Mouse (Mus musculus) left cerebral cortex, adult 9 months (tissue): Measurements from ENCODE around the gene AI464131.

Experiments
- DNase-seq, 2 experiments: peaks; one replicate each; pipeline ENCODE4 v3.0.0; 2022; ENCODE audit warnings: low spot score in 2 of 2

Gene AI464131

GRCm38 (mm10) chr4:41502986-41503412, at the start of gene AI464131:
TSS of gene AI464131 (minus strand) at chr4:41503076.
- DNase-seq = peak; percentile 85 to 95

DNA sequence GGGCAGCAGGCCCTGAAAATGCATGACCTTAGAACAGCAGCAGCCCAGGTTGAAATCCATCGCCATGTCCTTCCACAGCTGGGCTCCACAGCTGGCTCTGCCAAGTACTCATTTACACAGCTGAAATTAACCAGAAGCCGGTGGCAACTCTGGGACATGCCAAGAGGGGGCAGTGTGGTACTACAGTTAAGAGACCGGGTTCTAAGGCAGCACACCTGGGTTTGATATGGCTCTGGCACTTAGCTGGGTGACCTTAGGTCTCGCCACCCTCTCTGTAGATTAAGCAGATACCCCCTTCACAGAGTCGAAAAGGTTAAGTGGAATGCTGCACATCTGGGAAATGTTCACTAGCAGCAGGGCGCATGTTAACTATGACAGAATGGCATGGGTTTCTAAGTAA, 49.7 kb upstream of the AI464131 start:
- DNase-seq = peak in 1 of 2 experiments; percentile 83

- no peak for DNase-seq
Measured at GRCm38 (mm10) chr4:41547086-41547485, 44.2 kb upstream of the AI464131 start.

- DNase-seq = no peak
Measured at GRCm38 (mm10) chr4:41545985-41546384, 43.1 kb upstream of the AI464131 start.

DNA sequence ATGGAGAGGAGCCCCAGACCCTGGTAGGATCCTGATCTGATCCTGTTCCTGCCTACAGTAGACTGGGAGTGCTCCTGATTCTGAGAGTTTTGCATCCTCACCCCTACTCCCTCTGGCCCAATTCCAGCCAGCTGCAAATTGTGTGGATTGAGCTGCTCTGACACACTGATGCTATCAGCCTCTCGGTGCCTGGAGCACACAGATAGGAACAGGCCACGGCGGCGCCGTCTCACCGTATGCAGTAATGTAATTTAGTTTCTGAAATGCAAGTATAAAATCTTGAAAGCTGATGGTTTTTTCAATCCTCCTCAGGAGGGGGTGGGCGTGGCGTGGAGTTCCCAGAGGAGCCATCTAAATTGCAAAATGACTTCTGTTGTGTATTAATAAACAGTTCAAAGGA, 39.3 kb upstream of the AI464131 start:
- DNase-seq = no peak

DNA sequence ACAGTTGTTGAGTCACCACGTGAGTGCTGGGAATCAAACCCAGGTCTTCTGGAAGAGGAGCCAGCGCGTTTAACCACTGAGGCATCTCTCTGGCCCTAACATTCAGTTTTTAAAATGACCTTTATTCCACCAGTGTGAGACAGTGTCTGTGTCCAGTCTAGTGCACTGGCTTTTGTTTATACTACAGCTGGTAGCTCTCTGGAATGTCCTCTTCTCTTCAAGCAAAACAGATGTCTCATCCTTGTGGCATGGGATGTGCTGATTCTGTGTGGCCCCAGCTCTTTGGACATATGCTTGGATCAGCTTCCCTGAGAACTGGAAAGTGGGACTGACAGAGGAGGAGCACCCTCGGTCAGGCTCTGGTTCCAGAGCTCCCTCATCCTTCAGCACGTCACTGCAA, 32.0 kb upstream of the AI464131 start:
- no peak for DNase-seq

DNA sequence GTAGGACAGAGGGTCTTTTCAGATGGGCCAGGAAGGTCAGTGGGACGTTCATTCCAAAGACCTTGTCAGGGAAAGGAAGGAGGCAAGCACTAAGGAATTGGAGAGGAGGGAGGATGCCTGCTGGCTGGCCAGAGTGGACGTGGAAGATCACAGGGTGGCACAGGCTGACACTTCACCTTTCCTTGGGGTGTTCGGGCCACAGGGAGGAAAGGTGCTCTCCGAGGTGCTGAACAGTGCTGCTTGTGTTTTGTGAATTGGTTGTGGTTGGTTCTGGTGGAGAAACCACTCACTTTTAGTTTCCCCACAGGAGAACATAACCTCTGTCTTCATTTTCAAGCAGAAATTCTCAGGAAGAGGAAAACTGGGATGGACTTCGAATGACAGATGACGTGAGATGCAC, 29.5 kb upstream of the AI464131 start:
- no peak for DNase-seq

DNA sequence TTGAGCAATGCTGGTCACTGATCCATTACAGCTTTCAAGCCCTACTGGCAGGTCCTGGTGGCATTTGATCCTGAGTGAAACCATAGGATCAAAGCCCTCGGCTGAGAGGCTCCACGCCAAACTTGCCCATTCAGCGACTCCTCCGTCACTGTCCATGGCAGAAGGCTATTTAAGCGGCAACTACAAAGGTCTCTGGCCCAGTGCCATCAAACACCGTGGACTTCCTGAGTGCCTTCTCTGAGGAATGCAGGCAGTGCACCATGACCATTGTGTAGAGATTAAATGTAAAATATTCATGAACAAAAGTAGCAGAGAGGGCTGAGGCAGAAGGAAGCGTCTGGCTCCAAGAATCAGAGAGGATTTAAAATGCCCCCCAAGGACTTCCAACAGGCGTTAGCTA, 25.1 kb upstream of the AI464131 start:
- DNase-seq = no peak

GRCm38 (mm10) chr4:41527076-41527475, 24.2 kb upstream of the AI464131 start:
- DNase-seq = no peak

GRCm38 (mm10) chr4:41526553-41526952, 23.7 kb upstream of the AI464131 start:
- DNase-seq = no peak

- no peak for DNase-seq
Measured at GRCm38 (mm10) chr4:41524829-41525228, 22.0 kb upstream of the AI464131 start.

DNA sequence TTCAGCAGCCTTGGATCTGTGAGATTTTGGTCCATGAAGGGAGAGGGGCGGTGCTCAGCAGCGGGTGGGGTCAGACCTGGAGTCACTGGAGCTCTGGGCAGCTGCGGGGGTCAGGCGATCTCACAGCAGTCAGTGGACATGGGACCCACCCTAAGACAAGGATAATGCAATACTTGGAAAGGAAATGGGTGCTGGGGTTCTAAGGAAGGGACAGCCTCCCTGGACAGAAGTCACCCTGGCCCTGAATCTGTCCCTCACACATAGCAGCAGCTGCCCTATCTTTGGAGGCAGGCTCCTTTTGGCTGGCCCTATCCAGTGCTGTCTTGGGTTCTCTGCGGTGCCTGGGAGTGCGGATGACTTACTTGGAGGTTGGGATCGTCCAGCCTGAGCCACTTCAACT, 21.0 kb upstream of the AI464131 start:
- no peak for DNase-seq

GRCm38 (mm10) chr4:41522788-41523187, 19.9 kb upstream of the AI464131 start:
- peak; percentile 53 to 81 for DNase-seq

- DNase-seq = no peak
Measured at GRCm38 (mm10) chr4:41522136-41522535, 19.3 kb upstream of the AI464131 start.

- no peak for DNase-seq
Measured at GRCm38 (mm10) chr4:41520641-41521040, 17.8 kb upstream of the AI464131 start.

GRCm38 (mm10) chr4:41519195-41519594, 16.3 kb upstream of the AI464131 start:
- DNase-seq = no peak

GRCm38 (mm10) chr4:41518349-41518748, 15.5 kb upstream of the AI464131 start:
- DNase-seq = no peak

DNA sequence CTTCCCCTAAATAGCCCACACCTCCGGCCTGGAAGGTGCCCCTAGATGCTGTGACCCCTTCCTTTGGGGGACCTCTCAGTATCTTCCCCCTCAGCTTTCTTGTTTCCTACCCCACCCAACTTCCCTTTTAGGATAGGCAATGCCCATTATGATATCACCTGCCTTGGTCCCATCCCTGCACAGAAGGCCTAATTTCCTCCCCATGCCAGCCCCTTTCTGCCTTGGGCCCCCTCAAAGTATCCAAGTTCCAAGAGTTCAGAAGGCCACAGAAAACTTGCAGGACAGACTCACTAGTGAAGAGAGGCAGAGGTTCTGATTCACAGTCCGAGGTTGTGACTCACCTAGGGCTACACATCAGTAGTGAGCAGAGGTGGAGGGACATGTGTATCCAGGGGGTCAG, 14.4 kb upstream of the AI464131 start, which contains the start of gene 1110017D15Rik:
1110017D15Rik (minus strand) TSS at position 101 of the 400 bp plus-strand sequence.
- no peak for DNase-seq

GRCm38 (mm10) chr4:41513714-41514113, 10.8 kb upstream of the AI464131 start:
- no peak for DNase-seq

DNA sequence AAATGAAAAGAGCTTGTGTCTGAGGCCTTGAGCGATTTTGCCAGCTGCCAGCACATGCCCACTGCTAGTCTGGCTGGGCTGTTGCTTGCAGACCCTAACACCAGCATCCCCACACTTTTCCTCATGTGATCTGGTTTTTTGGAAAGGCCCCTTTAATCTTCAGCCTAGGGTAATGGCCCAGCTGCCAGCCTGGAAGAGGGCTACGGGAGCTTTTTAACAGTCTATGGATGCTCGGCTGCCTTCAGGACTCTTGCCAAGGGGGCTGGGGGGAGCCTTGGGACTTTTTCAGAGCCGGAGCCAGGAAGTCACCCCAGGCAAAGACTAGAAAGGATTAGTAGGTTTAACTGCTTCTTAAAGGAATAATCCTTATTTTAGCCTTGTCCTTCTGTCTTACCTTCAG, 10.4 kb upstream of the AI464131 start:
- DNase-seq = no peak

- DNase-seq = no peak
Measured at GRCm38 (mm10) chr4:41507998-41508397, 5.1 kb upstream of the AI464131 start.

GRCm38 (mm10) chr4:41507326-41507924, 4.5 kb upstream of the AI464131 start:
- no peak for DNase-seq

- DNase-seq = peak in 1 of 2 experiments; percentile 83
Measured at GRCm38 (mm10) chr4:41506906-41507305, 4.0 kb upstream of the AI464131 start.

DNA sequence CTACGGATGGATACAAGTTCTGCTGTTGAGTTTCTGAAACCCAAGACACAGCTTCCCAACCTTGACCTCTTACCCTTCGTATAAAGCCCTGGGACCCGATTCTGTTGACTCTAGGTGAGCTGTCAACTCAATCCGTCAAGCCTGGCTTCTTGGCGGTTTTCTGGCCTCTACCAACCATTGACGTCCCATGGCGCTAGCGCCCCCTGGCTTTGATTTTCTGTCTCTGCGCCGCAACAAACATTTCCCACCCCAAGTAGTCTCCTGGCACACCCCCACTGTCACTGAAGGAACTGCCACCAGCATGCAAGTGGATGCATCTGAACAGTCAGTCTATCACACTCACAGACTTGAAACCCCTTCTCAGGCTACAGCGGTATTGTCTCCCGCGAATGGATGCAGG, 3.3 kb upstream of the AI464131 start:
- DNase-seq = peak in 1 of 2 experiments; percentile 68
